Mouse (Mus musculus) forebrain, embryonic 11.5 days (tissue): ENCODE results near the gene Tnnc1. TPM values are rescaled to one million over a fixed set of nuclear protein-coding genes. Genes with fewer than 3 reads are reported as not detected.

Experiments
- ATAC-seq: fragments of 200-750 bp; cut with Nextera tagmentation; replicated peaks from 2 replicates; pipeline ENCODE4 v1.8.0; 2017; ENCODE audit warnings: moderate TSS enrichment; ENCODE audit not compliant: low FRiP score
- DNase-seq: peaks from one replicate; pipeline ENCODE4 v3.0.0-alpha.2; 2017; ENCODE audit warnings: low spot score
- H3K27ac ChIP-seq: fragments of 300-500 bp; sonication (generic); 2 replicates; pipeline ENCODE4 v1.5.1; 2014; ENCODE audit warnings: low read depth, low read length
- H3K27me3 ChIP-seq: fragments of 300-500 bp; sonication (generic); 2 replicates; pipeline ENCODE4 v1.6.1; 2014; ENCODE audit warnings: mild to moderate bottlenecking, low read length, mixed read lengths; ENCODE audit not compliant: control insufficient read depth, insufficient read depth
- H3K36me3 ChIP-seq: fragments of 300-500 bp; sonication (generic); 2 replicates; pipeline ENCODE4 v1.6.1; 2014; ENCODE audit warnings: mild to moderate bottlenecking, low read length, moderate library complexity, mixed read lengths; ENCODE audit not compliant: control insufficient read depth, insufficient read depth
- H3K4me1 ChIP-seq: fragments of 300-500 bp; sonication (generic); replicated peaks from 2 replicates; pipeline ENCODE4 v1.6.1; 2014; ENCODE audit warnings: low read length, mixed read lengths; ENCODE audit not compliant: control insufficient read depth, insufficient read depth
- H3K4me2 ChIP-seq: fragments of 300-500 bp; sonication (generic); 2 replicates; pipeline ENCODE4 v1.6.1; 2014; ENCODE audit warnings: low read depth, mild to moderate bottlenecking, low read length, moderate library complexity, mixed read lengths; ENCODE audit not compliant: severe bottlenecking
- H3K4me3 ChIP-seq: fragments of 300-500 bp; sonication (generic); 2 replicates; pipeline ENCODE4 v1.5.1; 2014; ENCODE audit warnings: low read depth, low read length
- H3K9ac ChIP-seq: fragments of 300-500 bp; sonication (generic); 2 replicates; pipeline ENCODE4 v1.6.1; 2014; ENCODE audit warnings: low read length
- H3K9me3 ChIP-seq: fragments of 300-500 bp; sonication (generic); 2 replicates; pipeline ENCODE4 v1.6.1; 2016; ENCODE audit warnings: low read length, mixed read lengths; ENCODE audit not compliant: control insufficient read depth
- WGBS: fragments of 180-500 bp; shearing (Covaris S2); extraction: QIAGEN DNeasy Blood & Tissue Kit; methylation state at CpG from one replicate; pipeline ENCODE4 v1.1.7; 2014; 5-methylcytosine and 5-hydroxymethylcytosine counted together
- polyA plus RNA-seq: library from polyadenylated mRNA; unstranded; fragments of >200 nt; fragmentation: Nextera tagmentation; extraction: Ambion mirVana; gene quantifications from 2 replicates; pipeline ENCODE4 v1.2.1, GENCODE M21; 2014

The Tnnc1 gene
- polyA plus RNA-seq, 1 experiment from 2014 or later, result 0.59 TPM

- H3K9me3 ChIP-seq, result no peaks in the 10 kb centered on the region
- H3K9ac ChIP-seq, result no peak overlapping the region
- H3K27me3 ChIP-seq, result no peaks in the 10 kb centered on the region
- DNase-seq, result no peak
- H3K4me2 ChIP-seq, result no peak overlapping the region
- no peaks in the 10 kb centered on the region for H3K4me1 ChIP-seq
- ATAC-seq, result no peak
- H3K27ac ChIP-seq, result no peak overlapping the region
- H3K4me3 ChIP-seq, result no peak overlapping the region
- 71% methylated on average over 8 of the region's 8 CpGs for WGBS
- H3K36me3 ChIP-seq, result no peaks in the 10 kb centered on the region
Observed at GRCm38 (mm10) chr14:31230442-31230841, 22.3 kb downstream of the Tnnc1 start.

GRCm38 (mm10) chr14:31232404-31233069 is 24.4 kb downstream of the Tnnc1 start:
- H3K4me1 ChIP-seq, result no peaks in the 10 kb centered on the region
- no peak overlapping the region for H3K9ac ChIP-seq
- H3K36me3 ChIP-seq, result no peaks in the 10 kb centered on the region
- H3K9me3 ChIP-seq, result no peaks in the 10 kb centered on the region
- no peak overlapping the region for H3K27ac ChIP-seq
- no peaks in the 10 kb centered on the region for H3K27me3 ChIP-seq
- no peak for DNase-seq
- no peak overlapping the region for H3K4me3 ChIP-seq
- ATAC-seq, result no peak
- 91% methylated on average over 13 of the region's 13 CpGs for WGBS
- no peak overlapping the region for H3K4me2 ChIP-seq

GRCm38 (mm10) chr14:31233070-31233995 is 25.2 kb downstream of the Tnnc1 start:
- no peaks in the 10 kb centered on the region for H3K4me1 ChIP-seq
- no peak overlapping the region for H3K4me3 ChIP-seq
- no peak overlapping the region for H3K9ac ChIP-seq
- H3K27ac ChIP-seq, result no peak overlapping the region
- no peak overlapping the region for H3K4me2 ChIP-seq
- no peaks in the 10 kb centered on the region for H3K9me3 ChIP-seq
- no peak for DNase-seq
- no peaks in the 10 kb centered on the region for H3K27me3 ChIP-seq
- no peak for ATAC-seq
- WGBS, result 93% methylated on average over 14 of the region's 14 CpGs
- H3K36me3 ChIP-seq, result no peaks in the 10 kb centered on the region

GRCm38 (mm10) chr14:31233996-31234591 is 26.0 kb downstream of the Tnnc1 start:
- H3K4me2 ChIP-seq, result no peak overlapping the region
- H3K4me1 ChIP-seq, result no peaks in the 10 kb centered on the region
- no peak overlapping the region for H3K4me3 ChIP-seq
- H3K9ac ChIP-seq, result no peak overlapping the region; the same call in 1 of the 2 replicates
- H3K27ac ChIP-seq, result no peak overlapping the region
- no peaks in the 10 kb centered on the region for H3K36me3 ChIP-seq
- WGBS, result 25% methylated on average over 11 of the region's 11 CpGs
- no peaks in the 10 kb centered on the region for H3K27me3 ChIP-seq
- H3K9me3 ChIP-seq, result no peaks in the 10 kb centered on the region
- ATAC-seq (0 out of 2 replicates have a peak, but pooled peaks have one; percentile 21), DNase-seq (peak; percentile 82)

GRCm38 (mm10) chr14:31237101-31237882 is 29.2 kb downstream of the Tnnc1 start:
- no peaks in the 10 kb centered on the region for H3K9me3 ChIP-seq
- no peaks in the 10 kb centered on the region for H3K27me3 ChIP-seq
- no peak overlapping the region for H3K4me3 ChIP-seq
- H3K4me1 ChIP-seq, result no peaks in the 10 kb centered on the region
- no peak overlapping the region for H3K4me2 ChIP-seq
- ATAC-seq, result no peak
- H3K27ac ChIP-seq, result no peak overlapping the region
- no peaks in the 10 kb centered on the region for H3K36me3 ChIP-seq
- no peak for DNase-seq
- WGBS, result 85% methylated on average over 7 of the region's 7 CpGs
- H3K9ac ChIP-seq, result no peak overlapping the region

GRCm38 (mm10) chr14:31240528-31240927 is 32.4 kb downstream of the Tnnc1 start:
- no peak overlapping the region for H3K4me2 ChIP-seq
- H3K36me3 ChIP-seq, result no peaks in the 10 kb centered on the region
- no peak overlapping the region for H3K4me3 ChIP-seq
- DNase-seq, result no peak
- no peaks in the 10 kb centered on the region for H3K27me3 ChIP-seq
- H3K27ac ChIP-seq, result no peak overlapping the region
- no peaks in the 10 kb centered on the region for H3K9me3 ChIP-seq
- ATAC-seq, result no peak
- H3K9ac ChIP-seq, result no peak overlapping the region
- WGBS, result 75% methylated on average over 3 of the region's 3 CpGs
- no peaks in the 10 kb centered on the region for H3K4me1 ChIP-seq

GRCm38 (mm10) chr14:31244777-31245176 is 36.7 kb downstream of the Tnnc1 start:
- H3K4me1 ChIP-seq, result no peaks in the 10 kb centered on the region
- H3K36me3 ChIP-seq, result no peaks in the 10 kb centered on the region
- H3K27me3 ChIP-seq, result no peaks in the 10 kb centered on the region
- H3K27ac ChIP-seq, result no peak overlapping the region
- no peak overlapping the region for H3K4me3 ChIP-seq
- H3K9me3 ChIP-seq, result no peaks in the 10 kb centered on the region
- H3K9ac ChIP-seq, result no peak overlapping the region
- H3K4me2 ChIP-seq, result no peak overlapping the region
- no peak for DNase-seq
- WGBS, result 85% methylated on average over 1 of the region's 1 CpGs
- no peak for ATAC-seq

GRCm38 (mm10) chr14:31245946-31246345 is 37.8 kb downstream of the Tnnc1 start:
- Histone ChIP-seq H3K36me3 (no peaks in the 10 kb centered on the region), H3K27ac (no peak overlapping the region), H3K4me2 (no peak overlapping the region), H3K4me3 (no peak overlapping the region), H3K9me3 (no peaks in the 10 kb centered on the region), H3K27me3 (no peaks in the 10 kb centered on the region), H3K4me1 (no peaks in the 10 kb centered on the region), H3K9ac (no peak overlapping the region)
- ATAC-seq (no peak), DNase-seq (no peak)
- 85% methylated on average over 1 of the region's 1 CpGs for WGBS
